Mouse (Mus musculus): ENCODE measurements around the gene Fkbp10. TPM values are rescaled to one million over a fixed set of nuclear protein-coding genes. Genes with fewer than 3 reads are reported as not detected.

The Fkbp10 gene
- polyA plus RNA-seq, 1 experiment from 2014 or later, result 0.10 TPM

- ChIA-PET POLR2A (interaction anchor here (0.6 kb wide), 1 partner anchor 1011 kb away, joined by 3 read pairs; no protein-coding TSS in a partner anchor), CTCF (no interaction called here)
- no peaks in the 10 kb centered on the region for H3K27me3 ChIP-seq
- ATAC-seq (no peak), DNase-seq (ENCODE audit: low read depth, low spot score) (no peak)
- no peak for TF ChIP-seq CTCF (IDR thresholded peaks at IDR 0.05)
- in situ Hi-C loops (cut with MboI; ENCODE audit: low pct_unique_long_range_greater_than_20kb), result no loop called here
Measured at GRCm38 (mm10) chr11:100432002-100432401, 16.5 kb downstream of the Fkbp10 start.

GRCm38 (mm10) chr11:100435678-100436246 is 20.3 kb downstream of the Fkbp10 start:
- no peaks in the 10 kb centered on the region for H3K27me3 ChIP-seq
- no peak for TF ChIP-seq CTCF (IDR thresholded peaks at IDR 0.05)
- in situ Hi-C loops (cut with MboI; ENCODE audit: low pct_unique_long_range_greater_than_20kb), result no loop called here
- no peak for DNase-seq (ENCODE audit: low read depth, low spot score)
- no peak for ATAC-seq
- CTCF ChIA-PET, result interaction anchor here (1.0 to 1.2 kb wide), 3 partner anchors 10 to 41 kb away, joined by 3 to 5 read pairs (median 4); no protein-coding TSS in a partner anchor
- POLR2A ChIA-PET, result interaction anchor here (0.7 kb wide), 1 partner anchor 50 kb away, joined by 3 read pairs; no protein-coding TSS in a partner anchor

GRCm38 (mm10) chr11:100437901-100438300 is 22.4 kb downstream of the Fkbp10 start:
- in situ Hi-C loops (cut with MboI; ENCODE audit: low pct_unique_long_range_greater_than_20kb), result no loop called here
- no peaks in the 10 kb centered on the region for H3K27me3 ChIP-seq
- CTCF ChIA-PET, result interaction anchor here (0.7 to 2.6 kb wide), 3 partner anchors 9 to 45 kb away, joined by 3 to 15 read pairs (median 3); no protein-coding TSS in a partner anchor
- TF ChIP-seq CTCF (IDR thresholded peaks at IDR 0.05), result no peak
- POLR2A ChIA-PET, result no interaction called here
- peak; percentile 30 for DNase-seq (ENCODE audit: low read depth, low spot score)
- no peak for ATAC-seq

- DNase-seq (ENCODE audit: low read depth, low spot score) (no peak), ATAC-seq (peak; percentile 38)
- no peak for TF ChIP-seq CTCF (IDR thresholded peaks at IDR 0.05)
- in situ Hi-C loops (cut with MboI; ENCODE audit: low pct_unique_long_range_greater_than_20kb), result no loop called here
- no peaks in the 10 kb centered on the region for H3K27me3 ChIP-seq
- CTCF ChIA-PET, result no interaction called here
- POLR2A ChIA-PET, result interaction anchor here (1.3 kb wide), 1 partner anchor 31 kb away, joined by 5 read pairs; the partner anchor contains the start of gene Klhl11
Measured at GRCm38 (mm10) chr11:100440691-100441522, 25.4 kb downstream of the Fkbp10 start.

GRCm38 (mm10) chr11:100441797-100442196 is 26.3 kb downstream of the Fkbp10 start, which contains the start of the genes Nt5c3b and Klhl10:
Gene Nt5c3b, minus strand, starts transcription at chr11:100441808.
Gene Klhl10, plus strand, starts transcription at chr11:100441917.
- DNase-seq (ENCODE audit: low read depth, low spot score), result no peak
- no peak for ATAC-seq
- ChIA-PET POLR2A (interaction anchor here (1.3 kb wide), 1 partner anchor 30 kb away, joined by 5 read pairs; the partner anchor contains the start of gene Klhl11), CTCF (no interaction called here)
- in situ Hi-C loops (cut with MboI; ENCODE audit: low pct_unique_long_range_greater_than_20kb), result no loop called here
- no peaks in the 10 kb centered on the region for H3K27me3 ChIP-seq
- TF ChIP-seq CTCF (IDR thresholded peaks at IDR 0.05), result no peak

GRCm38 (mm10) chr11:100442625-100443024 is 27.1 kb downstream of the Fkbp10 start:
- in situ Hi-C loops (cut with MboI; ENCODE audit: low pct_unique_long_range_greater_than_20kb), result no loop called here
- H3K27me3 ChIP-seq, result no peaks in the 10 kb centered on the region
- DNase-seq (ENCODE audit: low read depth, low spot score), result no peak

GRCm38 (mm10) chr11:100457247-100457646 is 41.8 kb downstream of the Fkbp10 start:
- POLR2A ChIA-PET, result no interaction called here
- TF ChIP-seq CTCF (IDR thresholded peaks at IDR 0.05), result no peak
- ATAC-seq (no peak), DNase-seq (ENCODE audit: low read depth, low spot score) (no peak)
- in situ Hi-C loops (cut with MboI; ENCODE audit: low pct_unique_long_range_greater_than_20kb), result no loop called here
- no peaks in the 10 kb centered on the region for H3K27me3 ChIP-seq
- CTCF ChIA-PET, result interaction anchor here (1.1 to 2.0 kb wide), 4 partner anchors 12 to 32 kb away, joined by 3 to 7 read pairs (median 4); partner anchors contain the start of gene Klhl11

More at GRCm38 (mm10) chr11:100442625-100443024, 27.1 kb downstream of the Fkbp10 start:
- CTCF ChIA-PET, result no interaction called here
- TF ChIP-seq CTCF (IDR thresholded peaks at IDR 0.05), result no peak
- ATAC-seq, result no peak
- POLR2A ChIA-PET, result no interaction called here

- in situ Hi-C loops (cut with MboI; ENCODE audit: low pct_unique_long_range_greater_than_20kb), result no loop called here
- DNase-seq (ENCODE audit: low read depth, low spot score), result no peak
- no peak for ATAC-seq
- no peak for TF ChIP-seq CTCF (IDR thresholded peaks at IDR 0.05)
- CTCF ChIA-PET, result interaction anchor here (1.4 to 2.0 kb wide), 2 partner anchors 12 to 15 kb away, joined by 3 to 7 read pairs; partner anchors contain the start of gene Klhl11
- POLR2A ChIA-PET, result no interaction called here
- H3K27me3 ChIP-seq, result no peaks in the 10 kb centered on the region
Measured at GRCm38 (mm10) chr11:100457711-100458110, 42.2 kb downstream of the Fkbp10 start.

- no peaks in the 10 kb centered on the region for H3K27me3 ChIP-seq
- ChIA-PET CTCF (no interaction called here), POLR2A (no interaction called here)
- DNase-seq (ENCODE audit: low read depth, low spot score) (no peak), ATAC-seq (no peak)
- TF ChIP-seq CTCF (IDR thresholded peaks at IDR 0.05), result no peak
- in situ Hi-C loops (cut with MboI; ENCODE audit: low pct_unique_long_range_greater_than_20kb), result no loop called here
Measured at GRCm38 (mm10) chr11:100462699-100463098, 47.2 kb downstream of the Fkbp10 start.

- CTCF ChIA-PET, result no interaction called here
- ATAC-seq (no peak), DNase-seq (ENCODE audit: low read depth, low spot score) (no peak)
- H3K27me3 ChIP-seq, result no peaks in the 10 kb centered on the region
- no peak for TF ChIP-seq CTCF (IDR thresholded peaks at IDR 0.05)
- in situ Hi-C loops (cut with MboI; ENCODE audit: low pct_unique_long_range_greater_than_20kb), result loop anchor here (5.0 kb wide), 2 partner anchors 38 to 108 kb away; partner anchors contain the start of gene Hap1
- POLR2A ChIA-PET, result no interaction called here
Measured at GRCm38 (mm10) chr11:100465229-100465792, 49.8 kb downstream of the Fkbp10 start.
